Mouse (Mus musculus): ENCODE data around the gene Cenps. TPM values are rescaled to one million over a fixed set of nuclear protein-coding genes. Genes with fewer than 3 reads are reported as not detected.

The Cenps gene
- total and polyA plus RNA-seq, 3 experiments: 0.96 to 8.3 (median 7.4) TPM

GRCm38 (mm10) chr4:149085381-149085780 is 52.0 kb downstream of the Cenps start:
- intact Hi-C loops (cut with DNase I): no loop called here
- TF ChIP-seq EP300 (IDR thresholded peaks at IDR 0.05; ENCODE audit: insufficient read depth, low read depth, low read length): no peak
- TF ChIP-seq POLR2A (IDR thresholded peaks at IDR 0.05; ENCODE audit: insufficient read depth, low read depth, low read length): no peak
- TF ChIP-seq CTCF (IDR thresholded peaks at IDR 0.05): no peak
- WGBS: 71% methylated on average over 5 of the region's 5 CpGs
- no peaks in the 10 kb centered on the region for H3K27me3 ChIP-seq (ENCODE audit: control insufficient read depth, insufficient read depth, low read length)
- H3K4me3 ChIP-seq: no peak overlapping the region
- no peak overlapping the region for H3K27ac ChIP-seq
- no peaks in the 10 kb centered on the region for H3K79me2 ChIP-seq (replicated peaks; ENCODE audit: control insufficient read depth, insufficient read depth, low read length)
- H3K36me3 ChIP-seq (ENCODE audit: control insufficient read depth, insufficient read depth, low read length): no peaks in the 10 kb centered on the region
- DNase-seq: no peak
- peaks cover 1% of the 10 kb centered on the region for H3K4me1 ChIP-seq (ENCODE audit: control insufficient read depth, insufficient read depth, low read length)
- no peak overlapping the region for H3K9ac ChIP-seq (ENCODE audit: low read depth, low read length)

GRCm38 (mm10) chr4:149081528-149081927 is 55.9 kb downstream of the Cenps start:
- no peaks in the 10 kb centered on the region for H3K27me3 ChIP-seq (ENCODE audit: control insufficient read depth, insufficient read depth, low read length)
- intact Hi-C loops (cut with DNase I): no loop called here
- H3K9ac ChIP-seq (ENCODE audit: low read depth, low read length): no peak overlapping the region
- H3K36me3 ChIP-seq (ENCODE audit: control insufficient read depth, insufficient read depth, low read length): no peaks in the 10 kb centered on the region
- peak overlapping the region; percentile 2; the same call in 1 of the 2 replicates for H3K4me3 ChIP-seq
- DNase-seq: peak; percentile 77 to 85
- no peak for TF ChIP-seq EP300 (IDR thresholded peaks at IDR 0.05; ENCODE audit: insufficient read depth, low read depth, low read length)
- peaks cover 1% of the 10 kb centered on the region for H3K4me1 ChIP-seq (ENCODE audit: control insufficient read depth, insufficient read depth, low read length)
- H3K79me2 ChIP-seq (replicated peaks; ENCODE audit: control insufficient read depth, insufficient read depth, low read length): no peaks in the 10 kb centered on the region
- H3K27ac ChIP-seq: peak overlapping the region; percentile 46
- 47% methylated on average over 17 of the region's 17 CpGs for WGBS

GRCm38 (mm10) chr4:149080111-149080510 is 57.3 kb downstream of the Cenps start:
- Histone ChIP-seq H3K27ac (no peak overlapping the region), H3K36me3 (ENCODE audit: control insufficient read depth, insufficient read depth, low read length) (no peaks in the 10 kb centered on the region), H3K27me3 (ENCODE audit: control insufficient read depth, insufficient read depth, low read length) (no peaks in the 10 kb centered on the region), H3K4me3 (no peak overlapping the region), H3K79me2 (replicated peaks; ENCODE audit: control insufficient read depth, insufficient read depth, low read length) (no peaks in the 10 kb centered on the region), H3K9ac (ENCODE audit: low read depth, low read length) (no peak overlapping the region), H3K4me1 (ENCODE audit: control insufficient read depth, insufficient read depth, low read length) (peaks cover 3% of the 10 kb centered on the region)
- intact Hi-C loops (cut with DNase I): no loop called here
- DNase-seq: no peak
- TF ChIP-seq EP300 (IDR thresholded peaks at IDR 0.05; ENCODE audit: insufficient read depth, low read depth, low read length) (no peak), POLR2A (IDR thresholded peaks at IDR 0.05; ENCODE audit: insufficient read depth, low read depth, low read length) (no peak), CTCF (IDR thresholded peaks at IDR 0.05) (no peak)
- WGBS: 94% methylated on average over 8 of the region's 8 CpGs

GRCm38 (mm10) chr4:149079629-149080028 is 57.8 kb downstream of the Cenps start:
- Histone ChIP-seq H3K4me3 (no peak overlapping the region), H3K4me1 (ENCODE audit: control insufficient read depth, insufficient read depth, low read length) (peaks cover 3% of the 10 kb centered on the region), H3K36me3 (ENCODE audit: control insufficient read depth, insufficient read depth, low read length) (no peaks in the 10 kb centered on the region), H3K27ac (no peak overlapping the region), H3K9ac (ENCODE audit: low read depth, low read length) (no peak overlapping the region), H3K79me2 (replicated peaks; ENCODE audit: control insufficient read depth, insufficient read depth, low read length) (no peaks in the 10 kb centered on the region), H3K27me3 (ENCODE audit: control insufficient read depth, insufficient read depth, low read length) (no peaks in the 10 kb centered on the region)
- intact Hi-C loops (cut with DNase I): no loop called here
- no peak for DNase-seq
- no peak for TF ChIP-seq EP300 (IDR thresholded peaks at IDR 0.05; ENCODE audit: insufficient read depth, low read depth, low read length)
- no peak for TF ChIP-seq POLR2A (IDR thresholded peaks at IDR 0.05; ENCODE audit: insufficient read depth, low read depth, low read length)
- no peak for TF ChIP-seq CTCF (IDR thresholded peaks at IDR 0.05)
- WGBS: 66% methylated on average over 6 of the region's 6 CpGs

- DNase-seq: no peak
- WGBS: 76% methylated on average over 4 of the region's 4 CpGs
- no peaks in the 10 kb centered on the region for H3K27me3 ChIP-seq (ENCODE audit: control insufficient read depth, insufficient read depth, low read length)
- H3K4me3 ChIP-seq: no peak overlapping the region
- H3K4me1 ChIP-seq (ENCODE audit: control insufficient read depth, insufficient read depth, low read length): peaks cover 3% of the 10 kb centered on the region
- no peaks in the 10 kb centered on the region for H3K36me3 ChIP-seq (ENCODE audit: control insufficient read depth, insufficient read depth, low read length)
- H3K27ac ChIP-seq: no peak overlapping the region
- TF ChIP-seq EP300 (IDR thresholded peaks at IDR 0.05; ENCODE audit: insufficient read depth, low read depth, low read length) (no peak), CTCF (IDR thresholded peaks at IDR 0.05) (no peak), POLR2A (IDR thresholded peaks at IDR 0.05; ENCODE audit: insufficient read depth, low read depth, low read length) (no peak)
- H3K79me2 ChIP-seq (replicated peaks; ENCODE audit: control insufficient read depth, insufficient read depth, low read length): no peaks in the 10 kb centered on the region
- no peak overlapping the region for H3K9ac ChIP-seq (ENCODE audit: low read depth, low read length)
- intact Hi-C loops (cut with DNase I): no loop called here
Observed at GRCm38 (mm10) chr4:149078261-149078660, 59.2 kb downstream of the Cenps start.

Other genes starting within 250 kb of the Cenps start
- gene Pex14, start 37.8 kb downstream of the Cenps start, total RNA-seq (2021): 10 to 100 TPM; 20.1 to 23.7 TPM
- gene Pex14, start 37.8 kb downstream of the Cenps start, polyA plus RNA-seq (2012; rRNA removed): 17.4 and 21.2 TPM in 2 replicates
- 10 to 100 TPM; 40.1 to 42.5 TPM for gene Dffa, start 33.5 kb downstream of the Cenps start, total RNA-seq (2021)
- 25.3 and 36.8 TPM in 2 replicates for gene Dffa, start 33.5 kb downstream of the Cenps start, polyA plus RNA-seq (2012; rRNA removed)
- gene Cort, start 10.9 kb downstream of the Cenps start, total RNA-seq (2021): under 1 TPM; 0.52 to 0.59 TPM
- gene Cort, start 10.9 kb downstream of the Cenps start, polyA plus RNA-seq (2012; rRNA removed): not detected in 2 replicates
- gene Pgd, start 29.1 kb upstream of the Cenps start, total RNA-seq (2021): 10 to 100 TPM; 32.8 to 36.8 TPM
- 44.8 and 45.3 TPM in 2 replicates for gene Pgd, start 29.1 kb upstream of the Cenps start, polyA plus RNA-seq (2012; rRNA removed)
- 100 to 1,000 TPM; 154 to 186 TPM for gene Kif1b, start 170.1 kb upstream of the Cenps start, total RNA-seq (2021)
- gene Kif1b, start 170.1 kb upstream of the Cenps start, polyA plus RNA-seq (2012; rRNA removed): 41.6 and 79.2 TPM in 2 replicates